7 mouse cellular contexts compared by ENCODE assay signal in genomic region chrX:167229206-167229605, GRCm38 (mm10). TPM values are rescaled to one million over a fixed set of nuclear protein-coding genes. Genes with fewer than 3 reads are reported as not detected.
DNase-seq lines count a peak whose midpoint lies in the region; ATAC-seq lines count a peak whose summit lies in the region.

No protein-coding gene starts in this region.

- no peaks in the 10 kb centered on the region for H3K27me3 ChIP-seq in midbrain, embryonic 14.5 days (ENCODE audit: control insufficient read depth, insufficient read depth, low read length)
- H3K27me3 ChIP-seq in midbrain, embryonic 15.5 days (replicated peaks), result peaks cover 2% of the 10 kb centered on the region; the same call in 1 of the 2 replicates

- H3K4me2 ChIP-seq in midbrain, embryonic 14.5 days (ENCODE audit: low read length), result no peak overlapping the region
- no peak overlapping the region for H3K4me2 ChIP-seq in midbrain, embryonic 15.5 days

- peaks cover 5% of the 10 kb centered on the region; the same call in 1 of the 2 replicates for H3K4me1 ChIP-seq in midbrain, embryonic 14.5 days (ENCODE audit: control insufficient read depth, insufficient read depth, low read length)
- H3K4me1 ChIP-seq in midbrain, embryonic 15.5 days, result no peaks in the 10 kb centered on the region

- ATAC-seq in midbrain, embryonic 14.5 days (ENCODE audit: low FRiP score, low TSS enrichment), result no peak
- no peak for ATAC-seq in midbrain, embryonic 15.5 days (replicated peaks)

- DNase-seq in midbrain, embryonic 14.5 days, result peak; percentile 39
- DNase-seq in adipocyte (ENCODE audit: low spot score), result peak; percentile 43
- peak; percentile 77 to 81 for DNase-seq in cerebellum, postnatal 10 days
- peak; percentile 58 for DNase-seq in kidney, adult 9 months
- peak; percentile 53 for DNase-seq in mesoderm, embryonic 11.5 days (ENCODE audit: low read depth, low spot score)
- DNase-seq in thymus, postnatal 4 days, result peak; percentile 87

- no peaks in the 10 kb centered on the region for H3K36me3 ChIP-seq in midbrain, embryonic 14.5 days (ENCODE audit: control insufficient read depth, insufficient read depth, low read length)
- no peaks in the 10 kb centered on the region for H3K36me3 ChIP-seq in midbrain, embryonic 15.5 days (replicated peaks)

- no peak overlapping the region for H3K27ac ChIP-seq in midbrain, embryonic 14.5 days (replicated peaks; ENCODE audit: low read depth, low read length)
- no peak overlapping the region for H3K27ac ChIP-seq in midbrain, embryonic 15.5 days

- no peak overlapping the region for H3K9ac ChIP-seq in midbrain, embryonic 14.5 days (replicated peaks; ENCODE audit: low read length)
- no peak overlapping the region for H3K9ac ChIP-seq in midbrain, embryonic 15.5 days

- 43% methylated on average over 6 of the region's 6 CpGs for WGBS in midbrain, embryonic 14.5 days
- 45% methylated on average over 6 of the region's 6 CpGs for WGBS in midbrain, embryonic 15.5 days

- H3K9me3 ChIP-seq in midbrain, embryonic 14.5 days (ENCODE audit: control insufficient read depth, low read length), result no peaks in the 10 kb centered on the region
- H3K9me3 ChIP-seq in midbrain, embryonic 15.5 days, result no peaks in the 10 kb centered on the region

- no peak overlapping the region for H3K4me3 ChIP-seq in midbrain, embryonic 14.5 days (replicated peaks; ENCODE audit: low read depth, low read length)
- H3K4me3 ChIP-seq in midbrain, embryonic 15.5 days, result no peak overlapping the region

RNA-seq across cellular contexts. Expression of gene Tmsb4x, which starts 20.1 kb away (rescaled TPM):
- 5,114 and 5,358 TPM in 2 replicates for polyA plus RNA-seq in midbrain, embryonic 14.5 days (2014; fragmentation: Nextera tagmentation; extraction: Ambion mirVana)
- polyA plus RNA-seq in midbrain, embryonic 15.5 days (2015; fragmentation: Nextera tagmentation; extraction: Ambion mirVana), result 4,195 and 4,308 TPM in 2 replicates

RNA-seq across cellular contexts. Expression of gene Tlr8, which starts 34.9 kb away (rescaled TPM):
- 0.07 TPM in 1 of 2 replicates, not detected in the other for polyA plus RNA-seq in midbrain, embryonic 14.5 days (2014; fragmentation: Nextera tagmentation; extraction: Ambion mirVana)
- polyA plus RNA-seq in midbrain, embryonic 15.5 days (2015; fragmentation: Nextera tagmentation; extraction: Ambion mirVana), result 0.15 TPM in 1 of 2 replicates, not detected in the other
